Mouse (Mus musculus) Patski (cell line): ENCODE measurements at regions not wholly inside any gene's neighbourhood (a gene's known extent, or its start where the extent isn't known, plus 50 kb on each side); places are given as distances from the start of the nearest gene placed in this dataset.
A peak's percentile ranks its signal among the peaks of the same experiment; 100 is the strongest.

Experiments
- ATAC-seq: fragments of 100-300 bp; one replicate; pipeline ENCODE4 v1.8.0; 2021
- CTCF ChIA-PET: fragments of 350-600 bp; sonication (Branson Sonifier 250); formaldehyde crosslinking; loops from one replicate; lab custom pipeline; 2022; ENCODE audit warnings: inconsistent platforms; lab: Charles Lee
- POLR2A ChIA-PET: fragments of 350-600 bp; sonication (Branson Sonifier 250); formaldehyde crosslinking; loops from one replicate; lab custom pipeline; 2022; ENCODE audit warnings: antibody characterized with exemption, inconsistent platforms; lab: Charles Lee
- DNase-seq: peaks from one replicate; pipeline ENCODE4 v3.0.0-alpha.2; 2011; ENCODE audit warnings: low read depth, low spot score
- H3K27me3 ChIP-seq: fragments of 371-371 bp; one replicate; pipeline ENCODE4 v1.5.1; 2021
- CTCF ChIP-seq: fragments of 100-300 bp; IDR thresholded peaks from one replicate; pipeline ENCODE4 v1.5.1; 2021
- in situ Hi-C: fragments of 300-500 bp; cut with MboI; formaldehyde crosslinking; loops from 3 replicates; pipeline ENCODE4 v1.11.1; 2018; ENCODE audit warnings: low pct_unique_long_range_greater_than_20kb, mixed read lengths

DNA sequence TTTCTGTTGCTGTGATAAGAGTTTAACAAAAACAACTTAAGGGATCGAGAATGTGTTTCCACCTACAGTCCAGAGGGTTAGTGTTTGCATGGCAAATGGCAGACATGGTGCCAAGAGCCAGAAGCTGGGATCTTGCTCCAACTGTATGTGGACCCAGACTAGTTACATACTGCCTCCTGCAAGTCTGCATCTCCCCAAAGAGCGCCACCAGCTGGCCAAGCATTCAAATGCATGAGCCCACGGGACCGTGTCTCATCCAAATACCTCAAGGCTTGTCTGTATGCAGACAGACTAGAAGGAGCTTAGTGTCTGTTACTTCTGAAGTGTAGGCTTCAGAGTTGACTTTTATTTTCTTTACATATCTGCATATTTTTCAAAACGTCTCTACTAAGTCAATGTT is 85.9 kb upstream of the Pmfbp1 start:
- POLR2A ChIA-PET = no interaction called here
- peak; percentile 28 for TF ChIP-seq CTCF
- H3K27me3 ChIP-seq = peaks cover 18% of the 10 kb centered on the region
- CTCF ChIA-PET = no interaction called here
- DNase-seq (no peak), ATAC-seq (no peak)
- in situ Hi-C loops = no loop called here

DNA sequence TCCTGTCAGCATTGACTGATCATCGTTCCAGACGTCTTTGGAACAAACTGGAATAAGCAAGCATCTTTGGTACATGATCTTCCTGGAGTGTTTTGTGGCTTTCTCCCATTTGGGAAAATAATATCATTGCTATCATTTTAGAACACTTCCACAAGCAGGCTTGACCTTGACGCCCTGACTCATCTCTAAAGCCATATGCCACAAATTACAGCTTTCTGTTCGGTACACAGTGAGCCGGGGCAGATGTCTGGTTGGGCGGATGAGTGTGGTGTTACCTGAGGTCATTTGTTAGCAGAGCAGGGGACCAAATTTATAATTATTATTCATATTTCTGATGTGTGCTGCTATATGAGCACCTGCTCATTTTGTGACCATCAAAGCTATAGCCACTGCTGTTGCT is 83.3 kb upstream of the Pmfbp1 start:
- no peak for TF ChIP-seq CTCF
- in situ Hi-C loops = no loop called here
- ChIA-PET CTCF (interaction anchor here (1.4 kb wide), 1 partner anchor 22 kb away, joined by 3 read pairs; no protein-coding TSS in a partner anchor), POLR2A (no interaction called here)
- no peak for DNase-seq
- H3K27me3 ChIP-seq = peaks cover 11% of the 10 kb centered on the region
- ATAC-seq = no peak

DNA sequence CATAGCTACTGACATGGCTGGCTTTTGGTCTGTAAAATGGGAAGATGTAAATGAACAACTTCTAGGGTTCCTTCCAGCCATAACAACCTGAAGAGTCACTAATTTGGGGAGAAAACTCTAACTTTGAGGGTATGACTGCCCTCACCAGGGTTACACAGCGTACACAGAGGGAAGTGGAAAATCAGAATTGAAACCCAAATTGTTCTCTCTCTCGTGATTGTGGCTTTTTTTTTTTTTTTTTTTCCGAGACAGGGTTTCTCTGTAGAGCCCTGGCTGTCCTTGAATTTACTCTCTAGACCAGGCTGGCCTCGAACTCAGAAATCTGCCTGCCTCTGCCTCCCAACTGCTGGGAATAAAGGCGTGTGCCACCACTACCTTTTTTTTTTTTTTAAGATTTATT is 80.4 kb upstream of the Pmfbp1 start:
- peaks cover 18% of the 10 kb centered on the region for H3K27me3 ChIP-seq
- no peak for ATAC-seq
- CTCF ChIA-PET = no interaction called here
- in situ Hi-C loops = no loop called here
- no peak for DNase-seq
- POLR2A ChIA-PET = no interaction called here
- no peak for TF ChIP-seq CTCF

DNA sequence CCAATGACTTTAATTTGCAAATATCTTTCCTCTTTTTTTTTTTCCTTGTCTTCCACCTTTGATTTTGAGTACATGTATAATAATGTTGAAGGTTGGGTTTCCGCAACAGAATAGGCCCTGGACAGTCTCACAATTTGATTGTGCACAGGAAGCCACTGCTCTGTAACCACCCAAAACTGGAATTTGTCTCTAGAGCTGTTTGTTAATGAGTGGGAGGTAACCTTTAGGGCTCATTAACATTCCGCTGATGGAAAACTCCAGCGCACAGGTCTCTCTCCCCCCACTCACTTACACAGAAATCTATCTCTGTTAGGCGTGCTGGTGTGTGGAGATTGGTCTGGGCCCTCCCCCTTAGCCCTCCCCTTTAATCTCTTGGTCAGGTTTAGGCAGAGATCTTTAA is 78.5 kb upstream of the Pmfbp1 start:
- no peak for ATAC-seq
- in situ Hi-C loops = no loop called here
- no peak for DNase-seq
- H3K27me3 ChIP-seq = peaks cover 16% of the 10 kb centered on the region
- TF ChIP-seq CTCF = no peak
- ChIA-PET POLR2A (no interaction called here), CTCF (no interaction called here)

DNA sequence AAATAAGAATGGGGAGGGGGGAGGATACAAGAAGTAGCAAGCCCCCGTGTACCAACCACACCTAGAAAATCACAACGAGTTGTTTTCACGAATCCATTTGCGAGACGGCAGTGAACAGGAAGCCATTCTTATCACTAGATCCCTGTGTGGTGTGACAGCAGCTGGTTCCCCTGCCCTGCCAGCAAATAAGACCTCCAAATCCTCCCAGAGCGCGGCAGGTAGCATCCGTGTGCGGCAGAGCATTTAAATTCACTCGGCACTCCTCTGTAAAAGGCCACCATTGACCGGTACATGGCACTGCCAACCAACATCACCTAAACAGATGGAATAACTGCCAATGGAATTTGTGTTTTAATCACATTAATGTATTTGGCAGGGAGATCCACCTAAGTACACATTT is 77.9 kb upstream of the Pmfbp1 start:
- no peak for DNase-seq
- ChIA-PET CTCF (no interaction called here), POLR2A (no interaction called here)
- TF ChIP-seq CTCF = no peak
- no peak for ATAC-seq
- in situ Hi-C loops = no loop called here
- peaks cover 10% of the 10 kb centered on the region for H3K27me3 ChIP-seq

DNA sequence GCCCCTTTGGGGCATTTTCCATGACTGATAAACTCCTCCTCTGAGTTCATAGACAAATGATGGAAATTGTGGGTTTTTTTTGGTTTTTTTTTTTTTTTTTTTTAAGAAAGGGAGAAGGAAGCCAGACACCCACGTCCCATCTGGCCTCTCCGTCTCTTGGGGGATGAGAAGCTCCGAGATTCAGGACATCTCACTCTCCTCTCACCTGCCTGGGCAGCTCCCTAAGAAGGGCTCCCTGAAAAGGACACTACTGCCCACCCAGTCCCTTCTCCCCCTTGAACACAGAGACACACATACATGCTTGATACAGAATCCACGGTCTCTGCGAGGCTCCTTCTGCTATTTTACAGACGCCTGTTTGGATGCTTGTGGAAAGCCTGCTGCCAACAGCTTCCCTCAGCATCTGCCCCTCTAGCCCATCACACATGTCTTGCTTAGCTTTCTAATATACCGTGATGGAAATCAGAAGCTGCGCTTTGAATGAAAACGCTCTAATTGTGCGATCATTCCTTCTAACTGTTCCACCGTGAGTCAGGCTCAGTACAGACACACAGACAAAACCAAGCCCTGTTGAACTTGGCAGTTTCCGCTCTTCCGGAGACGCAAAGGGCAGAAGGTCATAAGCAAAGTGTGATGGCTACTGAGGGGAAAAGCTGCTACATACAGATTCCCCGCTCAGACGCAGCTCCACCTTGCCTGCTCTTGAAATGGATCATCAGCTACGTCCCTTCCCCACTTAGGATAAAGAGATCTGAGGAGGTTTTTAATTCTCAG is 77.3 kb upstream of the Pmfbp1 start:
- DNase-seq (no peak), ATAC-seq (no peak)
- POLR2A ChIA-PET = no interaction called here
- H3K27me3 ChIP-seq = peaks cover 9% of the 10 kb centered on the region
- TF ChIP-seq CTCF = no peak
- in situ Hi-C loops = no loop called here
- CTCF ChIA-PET = no interaction called here

DNA sequence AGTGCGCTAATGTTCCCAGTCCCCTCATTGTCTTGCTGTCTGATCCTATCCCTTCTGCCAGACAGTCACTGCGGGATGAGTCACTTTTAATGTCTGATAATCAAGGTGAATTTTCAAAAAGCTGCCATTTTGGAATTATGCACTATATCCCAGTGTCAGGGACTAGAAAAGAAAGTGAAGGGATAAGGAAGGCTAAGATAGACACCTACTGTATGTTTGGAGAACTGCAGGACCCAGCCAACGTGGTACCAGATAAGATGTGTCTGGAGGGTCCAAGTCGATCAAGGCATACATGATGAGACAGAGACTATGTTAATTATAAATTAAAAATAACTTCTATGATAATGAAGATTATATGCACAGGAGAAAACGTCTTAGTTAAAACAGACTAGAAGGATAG is 76.6 kb upstream of the Pmfbp1 start:
- ChIA-PET CTCF (no interaction called here), POLR2A (no interaction called here)
- no peak for DNase-seq
- in situ Hi-C loops = no loop called here
- no peak for ATAC-seq
- peaks cover 7% of the 10 kb centered on the region for H3K27me3 ChIP-seq
- TF ChIP-seq CTCF = peak; percentile 62

DNA sequence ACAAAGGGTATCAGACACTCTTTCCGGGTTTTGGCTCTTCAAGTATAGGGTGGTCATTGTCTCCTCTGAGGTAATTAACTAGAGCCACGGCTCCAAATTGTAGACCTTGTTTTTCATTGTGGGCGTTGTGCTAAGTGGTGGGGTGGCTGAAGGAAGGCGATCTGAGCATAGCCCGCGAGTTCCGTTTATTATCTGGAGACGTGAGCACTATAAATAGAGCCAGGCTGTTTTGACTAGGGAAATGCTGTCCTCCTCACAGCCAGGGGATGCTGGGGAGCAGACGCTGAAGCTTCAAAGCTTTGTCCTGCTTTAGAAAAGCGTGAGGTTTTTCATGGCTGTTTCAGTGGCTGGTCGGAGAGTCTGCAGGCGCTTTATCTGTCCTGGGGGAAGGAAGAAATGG is 75.9 kb upstream of the Pmfbp1 start:
- in situ Hi-C loops = no loop called here
- DNase-seq = no peak

DNA sequence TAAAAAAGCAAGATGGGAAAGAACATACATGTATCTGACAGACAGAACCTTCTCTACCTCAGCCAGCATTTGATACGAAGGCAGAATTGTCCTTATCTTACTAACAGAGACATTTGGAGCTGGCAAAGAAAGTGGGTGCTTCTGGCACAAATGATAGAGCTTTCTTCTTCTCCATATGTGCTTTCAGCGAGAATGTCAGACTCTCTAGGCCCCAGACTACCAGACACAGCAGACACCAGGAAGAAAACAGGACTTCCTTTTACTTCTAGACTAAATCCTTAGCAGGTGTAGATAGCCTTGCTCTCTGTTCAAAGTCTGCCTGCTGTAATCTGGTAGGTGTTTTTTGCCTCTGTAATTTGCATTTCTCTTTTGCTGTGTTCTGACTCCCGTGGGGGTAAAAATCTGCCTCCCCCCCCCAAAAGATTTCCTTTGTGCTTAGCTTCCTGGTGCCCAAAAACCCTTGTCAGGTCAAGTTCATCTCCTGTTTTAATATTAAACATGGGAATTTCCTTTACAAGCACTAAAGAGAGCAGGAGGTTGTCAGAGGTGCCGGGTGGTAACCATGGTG is 74.7 kb upstream of the Pmfbp1 start:
- TF ChIP-seq CTCF = no peak
- peaks cover 11% of the 10 kb centered on the region for H3K27me3 ChIP-seq
- DNase-seq = no peak
- CTCF ChIA-PET = no interaction called here
- in situ Hi-C loops = no loop called here
- POLR2A ChIA-PET = no interaction called here
- no peak for ATAC-seq

More for the DNA sequence above, 75.9 kb upstream of the Pmfbp1 start:
- no peak for ATAC-seq
- POLR2A ChIA-PET = no interaction called here
- peaks cover 7% of the 10 kb centered on the region for H3K27me3 ChIP-seq
- TF ChIP-seq CTCF = no peak
- CTCF ChIA-PET = no interaction called here

DNA sequence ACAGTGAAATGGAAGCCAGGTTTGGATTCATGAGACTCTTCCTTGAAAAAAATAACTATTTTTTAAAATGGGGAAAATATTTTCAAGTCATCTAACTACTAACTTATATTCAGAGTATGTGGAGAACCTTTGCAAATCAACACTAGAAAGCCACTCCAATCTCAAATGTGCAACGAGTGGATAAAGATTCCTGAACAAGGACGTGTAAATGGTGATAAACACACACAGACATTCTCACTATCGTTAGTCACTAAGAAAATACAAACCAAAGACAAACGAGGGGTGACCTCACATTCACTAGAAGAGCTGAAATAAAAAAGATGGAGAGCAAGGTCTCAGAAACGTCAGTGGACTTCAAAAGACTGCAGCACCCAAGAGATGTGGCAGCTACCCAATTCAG is 69.8 kb upstream of the Pmfbp1 start:
- H3K27me3 ChIP-seq = peaks cover 17% of the 10 kb centered on the region
- ATAC-seq (no peak), DNase-seq (no peak)
- TF ChIP-seq CTCF = no peak
- in situ Hi-C loops = no loop called here
- POLR2A ChIA-PET = no interaction called here
- CTCF ChIA-PET = no interaction called here

DNA sequence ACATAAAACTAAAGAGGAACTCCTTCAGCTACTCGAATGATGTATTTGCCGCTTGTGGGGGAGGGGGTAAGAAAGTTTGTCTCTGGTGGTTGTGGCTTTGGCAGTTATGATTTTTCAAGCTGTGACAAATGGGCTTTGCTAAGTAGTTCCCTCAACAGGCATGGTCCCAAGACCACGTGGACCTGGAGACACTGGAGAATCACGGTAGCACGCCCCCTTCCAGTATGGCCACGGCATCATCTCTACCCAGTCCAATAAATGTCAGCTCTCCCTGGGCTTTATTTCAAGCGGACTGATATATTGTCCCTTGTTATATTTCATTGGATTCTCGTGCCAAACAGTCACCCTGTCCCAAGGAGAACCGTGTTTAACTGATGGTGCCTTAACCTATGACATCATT is 65.3 kb upstream of the Pmfbp1 start:
- in situ Hi-C loops = no loop called here
- no peak for ATAC-seq
- H3K27me3 ChIP-seq = peaks cover 31% of the 10 kb centered on the region
- DNase-seq = no peak
- no peak for TF ChIP-seq CTCF
- POLR2A ChIA-PET = interaction anchor here (0.7 kb wide), 1 partner anchor 1981 kb away, joined by 3 read pairs; no protein-coding TSS in a partner anchor
- CTCF ChIA-PET = no interaction called here

DNA sequence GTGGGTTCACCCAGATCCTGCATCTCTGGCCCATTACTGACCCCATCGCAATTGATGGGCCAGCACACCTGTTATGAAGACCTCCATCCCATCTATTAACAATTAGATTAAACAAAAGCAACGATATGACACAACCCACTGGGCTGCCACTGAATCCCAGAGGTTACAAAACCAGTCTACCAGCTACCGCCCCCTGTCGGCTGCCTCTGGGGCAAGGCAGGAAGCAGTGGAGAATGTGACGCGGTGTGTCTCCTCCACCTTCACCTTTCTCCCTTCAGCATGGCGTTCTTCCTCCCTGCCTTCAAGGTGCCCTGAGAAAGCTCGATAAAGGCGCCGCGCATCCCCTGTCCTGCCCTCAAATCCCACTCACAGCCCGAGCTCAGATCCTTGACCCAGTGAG is 59.3 kb upstream of the Pmfbp1 start:
- ChIA-PET CTCF (no interaction called here), POLR2A (no interaction called here)
- peaks cover 25% of the 10 kb centered on the region for H3K27me3 ChIP-seq
- DNase-seq (no peak), ATAC-seq (no peak)
- no peak for TF ChIP-seq CTCF
- in situ Hi-C loops = no loop called here
